Mouse (Mus musculus): ENCODE data around the gene Pdcd2.
A peak's percentile ranks its signal among the peaks of the same experiment; 100 is the strongest.

The Pdcd2 gene

GRCm38 (mm10) chr17:15498753-15499113 lies 28.4 kb downstream of the Pdcd2 start:
- no peak for DNase-seq (ENCODE audit: low read depth, low spot score)

DNA sequence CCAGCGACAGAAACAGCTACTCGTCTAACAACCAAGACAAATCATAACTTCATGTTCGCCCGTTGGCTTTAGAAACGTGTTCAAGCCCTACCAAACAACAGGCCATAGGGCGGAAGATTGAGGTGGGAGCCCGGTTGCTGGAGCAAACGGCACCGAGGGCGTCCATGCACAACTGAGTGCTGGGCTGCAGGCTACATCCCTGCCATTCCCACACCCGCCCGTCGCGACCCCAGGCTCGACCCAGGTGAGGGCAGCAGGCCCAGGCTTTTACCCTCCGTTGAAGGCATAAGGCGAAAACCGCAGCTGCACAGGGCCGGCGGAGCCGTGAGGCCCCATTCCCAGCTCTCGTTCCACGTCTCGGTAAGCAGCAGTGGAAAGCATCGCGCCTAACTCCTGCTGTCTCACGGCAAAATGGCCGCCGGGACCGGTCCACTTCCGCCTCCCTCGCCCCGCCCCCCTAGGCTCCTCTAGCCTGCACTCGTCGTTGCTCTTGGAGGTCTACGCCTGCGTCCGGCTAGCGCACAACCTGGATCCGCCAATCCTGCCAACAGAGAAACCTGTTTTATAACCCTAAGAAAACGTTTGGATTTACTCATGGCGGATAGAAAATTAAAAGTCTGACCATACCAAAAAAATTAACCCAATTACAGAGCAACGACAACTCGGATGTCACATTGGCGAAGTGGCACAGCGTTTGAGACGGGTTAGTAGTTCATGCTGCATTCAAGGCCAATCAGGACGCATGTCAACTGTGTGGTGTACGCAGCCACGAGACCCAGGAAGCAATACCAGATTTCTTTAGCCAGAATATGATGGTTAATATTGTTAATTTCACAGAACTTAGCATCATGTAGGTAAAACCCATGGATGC lies 29.0 kb downstream of the Pdcd2 start:
- peak; percentile 87 for DNase-seq (ENCODE audit: low read depth, low spot score)

GRCm38 (mm10) chr17:15490542-15490941 lies 36.6 kb downstream of the Pdcd2 start:
- DNase-seq (ENCODE audit: low read depth, low spot score), result no peak

DNA sequence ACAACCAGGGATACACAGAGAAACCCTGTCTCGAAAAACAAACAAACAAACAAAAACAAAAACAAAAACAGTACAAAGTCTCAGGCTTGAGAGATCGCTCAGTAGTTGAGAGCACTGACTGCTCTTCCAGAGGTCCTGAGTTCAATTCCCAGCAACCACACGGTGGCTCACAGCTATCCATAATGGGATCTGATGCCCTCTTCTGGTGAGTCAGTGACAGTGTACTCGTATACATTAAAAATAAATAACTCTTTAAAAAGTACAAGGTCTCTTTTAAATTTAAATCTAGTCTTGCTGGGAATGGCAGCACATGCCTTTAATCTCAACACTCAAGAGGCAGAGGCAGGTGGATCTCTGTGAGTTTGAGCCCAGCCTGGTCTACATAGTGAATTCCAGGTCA lies 54.4 kb downstream of the Pdcd2 start:
- no peak for DNase-seq (ENCODE audit: low read depth, low spot score)

Data from embryo, embryonic 11.5 days (tissue).